Mouse (Mus musculus) embryo, embryonic 11 days (tissue): Measurements from ENCODE around the gene Prnp.
A peak's percentile ranks its signal among the peaks of the same experiment; 100 is the strongest.

Experiments used
- DNase-seq: peaks from one replicate; pipeline ENCODE4 v3.0.0-alpha.2; 2015

Prnp gene

GRCm38 (mm10) chr2:131907311-131907710 lies 2.4 kb upstream of the Prnp start:
- DNase-seq = no peak

- DNase-seq = no peak
Measured at GRCm38 (mm10) chr2:131908351-131908861, 1.3 kb upstream of the Prnp start.

GRCm38 (mm10) chr2:131908906-131909305 lies 822 bp upstream of the Prnp start:
- DNase-seq = no peak

DNA sequence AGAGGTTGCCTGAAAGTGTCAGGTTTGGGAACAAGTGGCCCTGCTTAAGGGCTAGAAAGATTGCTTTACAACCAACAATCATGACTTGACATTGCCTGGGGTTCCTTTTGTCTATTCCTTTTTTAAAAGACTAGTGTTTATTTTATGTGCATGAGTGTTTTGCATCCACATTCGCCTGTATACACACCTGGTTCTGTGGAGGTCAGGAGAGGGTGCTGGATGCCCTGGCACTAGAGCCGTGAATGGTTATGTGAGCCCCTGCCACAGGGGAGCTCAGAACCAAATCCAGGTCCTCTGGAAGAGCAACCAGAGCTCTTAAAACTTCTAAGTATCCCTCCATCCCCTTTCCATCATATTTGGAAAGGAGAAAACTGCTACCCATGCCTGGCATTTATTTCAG lies 1.1 kb downstream of the Prnp start:
- no peak for DNase-seq

GRCm38 (mm10) chr2:131911341-131911740 lies 1.6 kb downstream of the Prnp start:
- DNase-seq = no peak

DNA sequence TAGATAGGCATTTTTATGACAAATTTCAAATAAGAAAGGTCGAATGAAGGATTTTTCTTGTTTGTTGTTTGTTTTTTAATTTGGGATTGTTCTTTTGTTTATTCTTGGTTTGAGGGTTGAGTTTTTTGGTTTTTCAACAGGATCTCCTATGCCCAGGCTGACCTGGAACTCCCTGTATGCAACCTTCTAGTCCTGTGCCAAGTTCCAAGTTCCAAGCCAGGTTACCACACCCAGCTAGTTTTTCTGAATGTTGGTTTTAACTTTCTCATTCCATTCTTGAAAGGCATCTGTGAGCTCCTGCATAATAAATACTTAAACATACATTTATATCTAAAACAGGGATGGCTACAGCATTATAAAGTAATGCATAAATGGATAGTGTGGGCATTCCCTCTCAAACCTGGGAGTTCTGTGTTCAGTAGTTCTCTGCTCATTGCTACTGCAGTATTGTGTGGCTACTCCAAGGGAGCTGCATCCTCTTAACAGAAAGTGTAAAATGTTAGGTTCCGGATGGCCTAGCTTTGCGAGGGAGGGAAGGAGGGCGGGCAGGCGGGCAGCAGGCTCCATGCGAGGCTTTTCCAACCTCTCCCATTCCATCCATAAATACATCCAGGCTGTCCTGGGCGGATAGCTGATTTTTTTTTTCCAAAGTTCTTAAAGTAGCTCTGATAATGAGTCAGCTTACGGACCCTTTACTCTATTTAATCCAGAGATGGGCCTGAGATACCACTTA lies 3.0 kb downstream of the Prnp start:
- DNase-seq = no peak

- DNase-seq = no peak
Measured at GRCm38 (mm10) chr2:131932275-131932902, 22.7 kb downstream of the Prnp start.

DNA sequence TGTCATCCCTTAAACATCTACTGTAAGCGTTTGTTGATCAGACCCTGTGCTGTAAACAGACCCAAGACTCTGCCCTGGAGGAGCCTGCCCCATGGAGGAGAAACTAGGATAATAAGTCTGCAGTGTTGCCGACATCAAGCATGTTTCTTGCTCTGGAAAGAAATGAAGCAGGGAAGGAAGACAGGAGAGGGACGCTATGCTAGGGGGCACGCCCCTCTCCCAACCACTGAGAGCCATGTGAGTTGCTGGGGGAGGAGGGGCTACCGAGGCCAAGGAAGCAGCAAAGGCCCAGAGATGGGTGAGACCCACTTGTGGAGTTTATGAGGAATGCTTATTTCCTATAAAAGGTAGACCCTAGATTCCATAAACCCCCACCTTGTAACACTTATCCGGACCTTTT lies 23.3 kb downstream of the Prnp start:
- DNase-seq = no peak

GRCm38 (mm10) chr2:131933598-131933997 lies 23.9 kb downstream of the Prnp start:
- DNase-seq = no peak

DNA sequence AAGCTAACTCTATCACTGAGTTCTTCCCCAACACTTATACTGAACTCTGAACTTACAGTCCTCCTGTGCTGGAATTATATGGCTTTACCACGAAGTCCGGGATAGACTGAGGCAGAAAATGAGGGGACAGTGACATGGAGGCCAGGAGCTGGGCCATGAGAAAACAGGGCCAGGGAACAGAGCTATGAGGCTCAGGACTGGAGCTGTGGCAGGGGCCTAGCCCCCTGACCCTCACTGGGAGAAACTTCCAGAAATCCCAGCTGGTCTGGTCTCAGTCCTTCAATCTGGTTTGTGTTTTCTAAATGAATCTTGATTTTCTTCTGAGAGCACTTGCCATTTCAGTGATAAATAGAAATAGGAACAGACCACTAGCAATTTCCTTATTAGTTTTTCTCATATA lies 24.5 kb downstream of the Prnp start:
- DNase-seq = no peak

- no peak for DNase-seq
Measured at GRCm38 (mm10) chr2:131935390-131936105, 25.8 kb downstream of the Prnp start.

GRCm38 (mm10) chr2:131936410-131936809 lies 26.7 kb downstream of the Prnp start:
- no peak for DNase-seq

DNA sequence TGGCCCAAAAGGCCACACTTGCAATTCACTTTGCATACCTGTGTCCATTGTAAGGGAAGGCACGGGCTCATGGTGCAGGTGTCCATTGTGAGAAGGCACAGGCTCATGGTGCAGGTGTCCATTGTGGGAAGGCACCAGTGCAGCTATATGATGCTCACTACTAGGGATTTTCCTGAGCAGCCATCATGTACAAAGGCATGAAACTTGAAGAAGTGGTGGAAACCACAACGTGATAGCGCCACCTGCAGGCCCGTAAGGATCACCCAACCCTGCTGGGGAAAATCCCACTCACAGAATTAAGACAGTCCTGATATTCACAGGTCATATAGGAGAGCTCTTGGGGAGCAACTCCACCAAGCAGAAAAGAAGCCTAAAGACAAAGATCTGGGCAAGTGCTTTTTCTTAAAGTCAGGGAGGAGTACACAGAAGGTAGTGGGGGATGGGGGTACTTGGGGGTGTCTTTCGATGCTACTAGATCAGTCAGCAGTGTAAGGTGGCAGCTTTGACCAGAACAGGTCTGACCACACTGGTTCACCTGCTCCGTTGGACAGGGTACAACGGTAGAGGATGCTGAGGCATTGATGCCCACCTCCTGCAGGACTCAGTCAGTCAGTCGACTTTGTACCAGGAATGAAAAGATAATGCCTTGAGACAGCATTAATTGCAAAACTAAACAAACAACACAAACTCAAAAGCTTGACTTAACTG lies 29.8 kb downstream of the Prnp start:
- DNase-seq = peak; percentile 80

GRCm38 (mm10) chr2:131940506-131940905 lies 30.8 kb downstream of the Prnp start:
- no peak for DNase-seq

GRCm38 (mm10) chr2:131941501-131941900 lies 31.8 kb downstream of the Prnp start:
- DNase-seq = no peak

DNA sequence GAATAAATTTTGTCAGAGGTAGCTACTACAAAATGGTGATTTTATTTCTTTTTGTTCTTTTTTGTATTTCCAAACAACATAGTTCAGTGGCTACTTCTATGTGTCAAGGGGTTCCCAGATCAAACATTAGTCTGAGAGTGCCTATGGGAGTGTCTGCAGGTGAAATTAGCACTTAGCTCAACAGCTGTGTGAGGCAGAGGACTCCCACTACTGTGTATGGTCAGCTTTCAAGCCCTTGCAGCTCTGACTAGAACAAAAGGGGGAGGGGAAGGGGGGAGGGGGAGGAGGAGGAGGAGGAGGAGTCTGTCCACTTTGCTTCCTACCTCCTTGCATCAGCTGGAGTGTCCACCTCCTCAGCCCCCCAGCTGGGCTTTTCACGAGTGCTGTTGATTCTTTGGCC lies 34.6 kb downstream of the Prnp start:
- DNase-seq = no peak

DNA sequence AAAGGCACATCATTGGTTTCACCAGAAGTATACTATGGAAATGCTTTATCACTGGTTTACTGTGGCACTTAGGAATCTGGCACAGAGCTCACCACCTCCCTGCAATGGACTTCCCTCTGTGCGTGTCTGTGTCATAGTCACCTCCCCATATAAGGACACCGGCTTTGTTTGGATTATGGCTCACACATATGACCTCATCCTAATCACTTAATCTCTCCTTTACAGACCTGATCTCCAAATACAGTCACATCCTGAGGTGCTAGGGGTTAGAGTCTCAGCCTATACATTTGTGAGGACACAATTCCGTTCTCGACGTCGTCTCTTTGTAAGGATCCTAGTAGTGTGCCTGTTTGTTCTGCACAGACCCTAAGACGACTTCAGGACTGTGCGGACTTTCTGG lies 35.5 kb downstream of the Prnp start:
- DNase-seq = no peak

- DNase-seq = no peak
Measured at GRCm38 (mm10) chr2:131945765-131946164, 36.0 kb downstream of the Prnp start.

DNA sequence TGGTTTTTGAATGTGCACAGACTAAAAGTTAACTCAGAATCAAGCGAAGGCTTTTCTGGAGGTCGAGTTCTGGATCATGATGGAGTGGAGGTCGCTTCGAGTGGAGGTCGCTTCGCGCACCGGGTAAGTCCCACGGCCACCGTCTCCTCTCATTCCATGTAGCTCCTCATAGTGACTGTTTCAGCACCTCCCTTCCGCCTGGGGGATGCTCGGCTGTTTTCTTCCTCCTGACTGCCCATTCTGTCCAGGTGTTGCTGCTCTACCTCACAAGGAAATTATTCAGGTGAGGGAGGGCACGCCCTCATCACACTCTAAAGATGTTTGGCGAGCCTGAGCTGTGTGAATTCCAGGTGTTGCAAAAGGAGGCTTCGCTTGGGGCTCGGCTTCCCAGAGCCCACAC lies 36.6 kb downstream of the Prnp start:
- no peak for DNase-seq

- DNase-seq = no peak
Measured at GRCm38 (mm10) chr2:131948156-131948555, 38.4 kb downstream of the Prnp start.

- no peak for DNase-seq
Measured at GRCm38 (mm10) chr2:131948916-131949639, 39.4 kb downstream of the Prnp start.

DNA sequence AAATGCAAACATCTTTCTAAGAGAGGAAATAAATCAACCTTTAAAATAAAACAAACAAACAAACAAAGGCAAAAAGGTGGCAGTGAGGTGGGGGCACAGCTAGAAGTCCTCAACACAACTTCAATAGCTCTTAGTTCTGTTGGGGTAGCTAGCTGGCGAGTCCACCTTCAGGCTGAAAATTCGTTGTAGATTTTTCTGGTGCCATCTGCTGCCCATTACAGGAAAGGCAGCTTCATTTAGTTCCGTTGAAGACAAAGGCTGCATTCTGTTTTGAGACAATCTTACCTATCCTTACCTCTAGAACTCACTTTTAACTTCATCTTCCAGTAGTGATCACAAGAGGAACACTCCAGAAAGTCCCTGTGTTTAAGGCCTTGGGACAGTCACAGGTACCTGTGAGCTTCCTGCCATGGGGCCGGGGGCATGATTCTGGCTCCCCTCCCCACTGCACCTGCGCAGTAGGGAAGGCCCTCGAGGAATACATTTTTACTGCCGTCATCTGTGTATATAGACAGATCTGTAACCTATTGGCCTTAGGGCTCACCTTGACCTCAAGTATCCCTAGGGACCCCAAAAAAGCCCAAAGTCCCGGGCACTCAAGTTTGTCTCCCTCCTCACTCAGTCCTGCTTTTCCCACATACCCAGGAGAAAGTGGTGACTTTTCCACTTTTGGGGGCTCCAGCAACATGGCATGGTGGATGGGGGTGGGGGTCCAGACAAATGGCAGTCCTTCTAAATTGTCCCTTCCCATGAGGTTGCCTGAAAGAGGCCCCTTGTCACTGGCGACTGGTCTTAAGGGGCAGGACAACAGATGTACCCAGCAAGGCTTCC lies 40.3 kb downstream of the Prnp start:
- peak; percentile 67 for DNase-seq
